Mouse (Mus musculus) heart, embryonic 13.5 days (tissue): Measurements from ENCODE around the gene Olfr1395. TPM values are rescaled to one million over a fixed set of nuclear protein-coding genes. Genes with fewer than 3 reads are reported as not detected.
"Not testable (repeated sequence)": the region's sequence is repeated elsewhere in the genome, so short reads cannot be mapped to it uniquely, and the experiment has no call there.

Experiments used
- ATAC-seq: fragments of 200-750 bp; cut with Nextera tagmentation; 2 replicates; pipeline ENCODE4 v1.8.0; 2017; ENCODE audit warnings: moderate TSS enrichment; ENCODE audit not compliant: insufficient number of reproducible peaks, low FRiP score, low TSS enrichment; ENCODE audit errors: extremely low read depth
- H3K27ac ChIP-seq: fragments of 300-500 bp; sonication (generic); replicated peaks from 2 replicates; pipeline ENCODE4 v1.5.1; 2015; ENCODE audit warnings: moderate library complexity, mild to moderate bottlenecking, inconsistent platforms
- H3K27me3 ChIP-seq: fragments of 300-500 bp; sonication (generic); replicated peaks from 2 replicates; pipeline ENCODE4 v1.6.1; 2015; ENCODE audit warnings: mild to moderate bottlenecking, inconsistent platforms
- H3K36me3 ChIP-seq: fragments of 300-500 bp; sonication (generic); 2 replicates; pipeline ENCODE4 v1.6.1; 2015; ENCODE audit warnings: mild to moderate bottlenecking, inconsistent platforms
- H3K4me1 ChIP-seq: fragments of 300-500 bp; sonication (generic); 2 replicates; pipeline ENCODE4 v1.6.1; 2015; ENCODE audit warnings: inconsistent platforms
- H3K4me2 ChIP-seq: fragments of 300-500 bp; sonication (generic); 2 replicates; pipeline ENCODE4 v1.6.1; 2015; ENCODE audit warnings: inconsistent platforms, mild to moderate bottlenecking, moderate library complexity
- H3K4me3 ChIP-seq: fragments of 300-500 bp; sonication (generic); 2 replicates; pipeline ENCODE4 v1.5.1; 2015; ENCODE audit warnings: moderate library complexity, mild to moderate bottlenecking, inconsistent platforms
- H3K9ac ChIP-seq: fragments of 300-500 bp; sonication (generic); 2 replicates; pipeline ENCODE4 v1.6.1; 2015; ENCODE audit warnings: inconsistent platforms, mild to moderate bottlenecking, moderate library complexity
- H3K9me3 ChIP-seq: fragments of 300-500 bp; sonication (generic); 2 replicates; pipeline ENCODE4 v1.6.1; 2016; ENCODE audit warnings: inconsistent platforms
- WGBS: fragments of 180-500 bp; shearing (Covaris S2); methylation state at CpG from one replicate; pipeline ENCODE4 v1.1.7; 2015; ENCODE audit warnings: mixed read lengths; 5-methylcytosine and 5-hydroxymethylcytosine counted together
- polyA plus RNA-seq: library from polyadenylated mRNA; unstranded; fragments of >200 nt; fragmentation: Nextera tagmentation; extraction: Ambion mirVana; gene quantifications from 2 replicates; pipeline ENCODE4 v1.2.1, GENCODE M21; 2015

The Olfr1395 gene
- polyA plus RNA-seq, 1 experiment from 2014 or later, result not detected

DNA sequence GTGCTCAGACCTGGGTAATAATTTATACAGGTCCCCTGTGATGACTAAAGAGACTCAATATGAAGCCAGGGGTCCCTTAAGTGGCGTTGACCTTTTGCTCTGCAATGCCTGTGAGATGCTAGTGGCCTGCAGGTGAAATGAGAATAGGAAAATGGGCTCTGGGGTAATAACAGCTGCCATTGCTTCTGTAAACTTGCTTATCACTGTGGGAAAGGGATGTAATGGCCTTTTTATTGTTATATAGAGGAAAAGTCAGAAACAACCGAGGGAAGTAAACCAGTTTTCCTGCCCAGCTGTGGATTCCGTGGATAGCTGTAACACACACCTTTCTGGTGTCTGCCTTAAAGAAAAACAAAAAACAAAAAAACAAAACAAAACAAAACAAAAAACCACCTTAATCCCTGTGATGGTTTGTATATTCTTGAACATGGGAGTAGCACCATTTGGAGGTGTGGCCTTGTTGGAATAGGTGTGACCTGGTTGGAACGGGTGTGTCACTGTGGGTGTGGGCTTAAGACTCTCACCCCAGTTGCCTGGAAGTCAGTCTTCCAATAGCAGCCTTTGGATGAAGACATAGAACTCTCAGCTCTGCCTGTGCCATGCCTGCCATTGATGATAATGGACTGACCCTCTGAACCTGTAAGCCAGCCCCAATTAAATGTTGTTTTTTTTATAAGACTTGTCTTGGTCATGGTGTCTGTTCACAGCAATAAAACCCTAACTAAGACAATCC, 34.1 kb downstream of the Olfr1395 start:
- ATAC-seq, H3K9me3 ChIP-seq, H3K4me2 ChIP-seq, H3K27ac ChIP-seq, H3K36me3 ChIP-seq, H3K9ac ChIP-seq, H3K4me3 ChIP-seq, H3K27me3 ChIP-seq, H3K4me1 ChIP-seq: not testable (repeated sequence)
- 67% methylated on average over 4 of the region's 4 CpGs for WGBS

DNA sequence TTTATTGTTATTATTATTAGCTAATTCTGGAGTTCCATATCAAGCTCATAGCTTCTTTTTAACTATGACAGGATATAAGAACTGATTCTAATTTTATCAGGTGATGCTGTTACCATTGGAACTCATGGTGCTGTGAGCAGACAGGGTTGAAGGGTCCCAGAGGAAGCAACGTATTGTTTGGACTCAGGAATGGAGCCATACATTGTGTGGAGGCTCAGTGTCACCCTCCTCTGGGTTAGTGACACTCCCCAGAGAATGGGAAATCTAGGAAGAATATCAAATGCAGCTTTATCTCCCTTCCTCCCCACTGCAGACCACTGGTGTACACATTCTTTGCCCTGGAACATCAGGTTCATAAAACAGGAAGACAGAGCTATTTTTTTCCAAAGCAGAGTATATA, 41.1 kb downstream of the Olfr1395 start:
- no peak for ATAC-seq
- no peak overlapping the region for H3K27ac ChIP-seq
- H3K9ac ChIP-seq, result no peak overlapping the region
- H3K9me3 ChIP-seq, result no peaks in the 10 kb centered on the region
- H3K4me1 ChIP-seq, result no peaks in the 10 kb centered on the region
- no peak overlapping the region for H3K4me3 ChIP-seq
- 32% methylated on average over 1 of the region's 1 CpGs for WGBS
- 0 out of 2 replicates have a peak, but pooled peaks cover 8% of the 10 kb centered on the region for H3K27me3 ChIP-seq
- no peaks in the 10 kb centered on the region for H3K36me3 ChIP-seq
- H3K4me2 ChIP-seq, result no peak overlapping the region

DNA sequence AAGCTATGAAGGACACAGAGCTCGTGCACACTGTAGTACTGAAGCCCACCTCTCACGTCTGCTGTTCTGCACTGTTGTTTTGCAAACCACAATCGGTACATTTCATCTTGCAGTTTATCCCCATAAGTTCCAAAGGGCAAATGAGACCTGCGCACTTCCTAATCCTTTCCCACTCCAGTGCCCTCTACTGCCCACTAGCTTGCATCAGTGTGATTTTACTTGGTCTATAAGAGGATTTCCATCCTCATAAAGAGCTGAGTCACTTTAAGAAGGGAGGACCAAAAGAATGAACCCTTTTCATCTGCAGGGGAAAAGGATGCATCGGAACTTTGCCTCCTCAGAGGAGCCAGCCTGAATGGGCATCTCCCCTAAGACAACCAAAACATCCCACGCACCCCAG, 44.4 kb downstream of the Olfr1395 start:
- no peak for ATAC-seq
- H3K4me2 ChIP-seq, result no peak overlapping the region

DNA sequence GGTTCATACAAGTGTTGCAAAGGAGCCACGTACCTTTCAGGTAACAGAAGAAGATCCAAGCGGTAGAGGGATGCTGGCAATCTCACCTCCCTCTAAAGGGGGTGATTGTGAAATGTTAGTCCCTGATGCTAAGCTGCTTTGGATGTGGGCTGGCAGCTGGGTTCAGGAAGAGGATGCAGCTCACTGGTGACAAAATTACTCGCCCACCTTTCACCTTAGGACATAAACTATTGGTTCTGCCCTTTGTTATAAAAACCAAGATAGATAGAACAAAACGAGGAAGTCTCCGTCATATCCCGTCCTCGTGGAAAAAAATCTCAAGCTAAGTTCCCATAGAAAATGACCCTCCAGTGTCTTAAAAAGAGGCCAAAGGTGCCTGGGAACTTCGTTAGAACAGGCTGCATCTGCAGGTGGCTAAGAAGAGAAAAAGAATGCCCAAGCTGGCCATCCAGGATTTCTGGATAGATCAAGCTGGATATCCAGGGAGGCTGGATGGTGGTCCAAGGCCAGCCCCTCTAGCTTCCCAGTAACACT, 44.9 kb downstream of the Olfr1395 start, which contains the start of gene Btnl9:
Gene Btnl9, minus strand, starts transcription at position 205 of the 534 bp plus-strand sequence.
- H3K9ac ChIP-seq, result no peak within 1 kb of the TSS
- no peaks in the 10 kb centered on the region for H3K36me3 ChIP-seq
- no peaks in the 10 kb centered on the region for H3K4me1 ChIP-seq
- no peak within 1 kb of the TSS for H3K4me3 ChIP-seq
- 0 out of 2 replicates have a peak within 1 kb of the TSS, but pooled peaks have one; percentile 32 for H3K27ac ChIP-seq
- ATAC-seq, result no peak
- 0 out of 2 replicates have a peak, but pooled peaks cover 9% of the 10 kb centered on the region for H3K27me3 ChIP-seq
- no peaks in the 10 kb centered on the region for H3K9me3 ChIP-seq
- 65% methylated on average over 8 of the region's 8 CpGs for WGBS
- no peak within 1 kb of the TSS for H3K4me2 ChIP-seq

More for the DNA sequence above, 44.4 kb downstream of the Olfr1395 start:
- Histone ChIP-seq H3K36me3 (no peaks in the 10 kb centered on the region), H3K9ac (no peak overlapping the region), H3K27ac (no peak overlapping the region), H3K9me3 (no peaks in the 10 kb centered on the region), H3K4me3 (no peak overlapping the region), H3K4me1 (no peaks in the 10 kb centered on the region), H3K27me3 (0 out of 2 replicates have a peak, but pooled peaks cover 9% of the 10 kb centered on the region)
- 73% methylated on average over 6 of the region's 6 CpGs for whole genome bisulfite sequencing

DNA sequence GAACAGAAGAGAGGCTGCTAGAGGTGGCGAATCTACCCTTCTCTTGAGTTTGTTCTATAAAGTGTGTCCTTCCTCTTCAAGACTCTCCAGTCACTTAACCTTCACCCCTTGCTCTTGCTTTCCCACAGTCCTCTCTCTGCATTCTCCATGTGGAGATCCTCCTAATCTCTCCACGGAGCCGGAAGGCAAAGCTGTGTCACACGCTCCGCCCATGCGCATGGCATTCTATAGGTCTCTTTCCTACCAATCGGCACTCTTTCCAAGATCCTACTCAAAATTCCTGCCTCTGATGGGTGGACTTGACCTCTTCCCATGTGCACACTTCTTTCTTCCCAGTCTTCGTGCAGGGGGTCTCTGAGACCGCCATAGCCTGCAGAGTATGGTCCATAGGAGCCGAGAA, 45.6 kb downstream of the Olfr1395 start:
- Histone ChIP-seq H3K4me1 (no peaks in the 10 kb centered on the region), H3K27me3 (0 out of 2 replicates have a peak, but pooled peaks cover 9% of the 10 kb centered on the region), H3K9me3 (no peaks in the 10 kb centered on the region), H3K36me3 (no peaks in the 10 kb centered on the region), H3K4me3 (no peak overlapping the region), H3K27ac (0 out of 2 replicates have a peak overlapping the region, but pooled peaks have one; percentile 32), H3K4me2 (no peak overlapping the region), H3K9ac (no peak overlapping the region)
- 62% methylated on average over 10 of the region's 10 CpGs for WGBS
- ATAC-seq, result no peak

DNA sequence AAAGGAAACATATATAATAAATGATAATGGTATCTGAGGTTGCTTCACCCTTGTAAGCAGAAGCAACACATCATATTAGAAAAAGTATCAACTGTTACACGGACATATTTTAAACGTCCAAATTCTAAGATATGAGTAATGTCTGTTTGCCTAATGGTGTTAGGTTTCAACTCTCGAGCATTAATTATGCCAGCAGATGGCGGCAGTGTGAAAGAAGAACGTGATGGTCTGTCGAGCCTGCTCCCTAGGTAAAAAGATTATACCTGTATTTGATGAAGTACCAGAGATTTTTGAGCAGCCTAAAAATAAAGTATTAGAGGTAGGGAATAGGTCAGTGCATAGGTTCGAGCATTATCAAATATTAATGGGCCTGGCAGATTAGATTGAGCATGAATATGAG, 47.7 kb downstream of the Olfr1395 start:
- no peaks in the 10 kb centered on the region for H3K4me1 ChIP-seq
- H3K9me3 ChIP-seq, result no peaks in the 10 kb centered on the region
- H3K4me2 ChIP-seq, result no peak overlapping the region
- 0 out of 2 replicates have a peak, but pooled peaks cover 9% of the 10 kb centered on the region for H3K27me3 ChIP-seq
- no peak overlapping the region for H3K4me3 ChIP-seq
- 5% methylated on average over 7 of the region's 7 CpGs for WGBS
- no peaks in the 10 kb centered on the region for H3K36me3 ChIP-seq
- no peak for ATAC-seq
- no peak overlapping the region for H3K27ac ChIP-seq
- H3K9ac ChIP-seq, result no peak overlapping the region

DNA sequence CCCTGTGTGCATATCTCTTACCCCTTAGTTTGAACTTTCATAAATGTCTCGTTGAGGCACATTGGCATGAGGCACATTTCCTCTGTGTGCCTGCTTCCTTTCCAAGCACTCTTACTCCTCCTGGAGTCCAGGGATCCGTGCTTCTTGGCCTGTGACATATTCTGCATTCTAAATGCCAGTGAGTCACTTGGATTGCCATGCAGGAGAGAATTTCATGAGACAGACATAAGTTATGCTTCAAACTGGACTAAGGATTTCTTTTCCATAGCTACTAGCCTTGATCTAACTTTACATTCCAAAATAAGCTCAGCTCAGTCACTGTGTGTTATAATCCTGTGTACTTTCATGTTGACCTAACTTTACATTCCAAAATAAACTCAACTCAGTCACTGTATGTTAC, 49.0 kb downstream of the Olfr1395 start:
- H3K27ac ChIP-seq, result no peak overlapping the region
- 0 out of 2 replicates have a peak, but pooled peaks cover 9% of the 10 kb centered on the region for H3K27me3 ChIP-seq
- no peak overlapping the region for H3K4me2 ChIP-seq
- H3K4me3 ChIP-seq, result no peak overlapping the region
- H3K9me3 ChIP-seq, result no peaks in the 10 kb centered on the region
- ATAC-seq, result no peak
- H3K9ac ChIP-seq, result no peak overlapping the region
- WGBS, result 36% methylated on average over 2 of the region's 2 CpGs
- H3K36me3 ChIP-seq, result no peaks in the 10 kb centered on the region
- no peaks in the 10 kb centered on the region for H3K4me1 ChIP-seq

DNA sequence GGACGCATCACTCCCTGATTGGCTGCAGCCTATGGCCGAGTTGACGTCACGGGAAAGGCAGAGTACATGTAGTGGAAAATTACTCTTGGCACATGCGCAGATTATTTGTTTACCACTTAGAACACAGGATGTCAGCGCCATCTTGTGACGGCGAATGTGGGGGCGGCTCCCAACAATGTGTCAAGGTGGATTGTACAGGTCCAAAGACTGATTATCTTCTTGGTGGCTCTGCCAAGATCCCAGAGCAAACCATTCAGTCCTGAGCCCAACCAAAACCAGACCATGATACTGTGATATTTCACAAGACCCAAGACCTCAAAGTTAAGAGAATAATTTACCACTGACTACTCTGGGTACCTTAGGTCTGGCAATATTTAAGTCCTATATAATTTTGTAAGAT, 52.7 kb downstream of the Olfr1395 start:
- H3K4me3 ChIP-seq, H3K27ac ChIP-seq, H3K27me3 ChIP-seq, H3K9ac ChIP-seq, ATAC-seq, H3K4me1 ChIP-seq, H3K4me2 ChIP-seq, H3K9me3 ChIP-seq, H3K36me3 ChIP-seq: not testable (repeated sequence)
- 95% methylated on average over 8 of the region's 9 CpGs for WGBS

DNA sequence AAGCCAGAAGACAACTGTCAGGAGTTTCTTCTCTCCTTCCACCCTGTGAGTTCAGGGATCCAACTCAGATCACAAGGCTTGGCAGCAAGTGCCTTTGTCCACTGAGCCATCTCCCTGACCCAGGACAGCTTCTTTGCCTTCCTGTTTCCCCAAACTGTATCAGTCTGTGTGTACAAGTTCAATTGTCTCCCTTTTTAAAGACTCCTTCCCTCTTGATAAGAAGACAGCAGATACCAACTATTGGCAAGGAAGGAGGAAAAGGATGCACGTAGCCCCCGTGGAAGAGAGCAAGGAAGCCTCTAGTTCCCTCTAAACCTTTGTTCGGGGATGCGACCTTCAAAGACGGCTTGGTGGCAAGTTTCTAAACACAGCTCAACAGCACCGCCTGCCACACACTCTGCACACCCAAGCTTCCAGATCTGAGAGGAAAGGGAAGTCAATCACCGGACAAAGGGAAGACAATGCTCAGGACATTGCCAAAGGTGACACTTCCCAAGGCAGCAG, 53.8 kb downstream of the Olfr1395 start:
- 53% methylated on average over 7 of the region's 7 CpGs for whole genome bisulfite sequencing
- H3K27me3 ChIP-seq, result no peaks in the 10 kb centered on the region
- no peaks in the 10 kb centered on the region for H3K36me3 ChIP-seq
- H3K4me2 ChIP-seq, result no peak overlapping the region
- ATAC-seq, result no peak
- no peaks in the 10 kb centered on the region for H3K4me1 ChIP-seq
- H3K4me3 ChIP-seq, result no peak overlapping the region
- no peaks in the 10 kb centered on the region for H3K9me3 ChIP-seq
- H3K9ac ChIP-seq, result no peak overlapping the region
- peak overlapping the region; percentile 42 for H3K27ac ChIP-seq
